ENCODE assay signal across 10 mouse cellular contexts in the genomic region with DNA sequence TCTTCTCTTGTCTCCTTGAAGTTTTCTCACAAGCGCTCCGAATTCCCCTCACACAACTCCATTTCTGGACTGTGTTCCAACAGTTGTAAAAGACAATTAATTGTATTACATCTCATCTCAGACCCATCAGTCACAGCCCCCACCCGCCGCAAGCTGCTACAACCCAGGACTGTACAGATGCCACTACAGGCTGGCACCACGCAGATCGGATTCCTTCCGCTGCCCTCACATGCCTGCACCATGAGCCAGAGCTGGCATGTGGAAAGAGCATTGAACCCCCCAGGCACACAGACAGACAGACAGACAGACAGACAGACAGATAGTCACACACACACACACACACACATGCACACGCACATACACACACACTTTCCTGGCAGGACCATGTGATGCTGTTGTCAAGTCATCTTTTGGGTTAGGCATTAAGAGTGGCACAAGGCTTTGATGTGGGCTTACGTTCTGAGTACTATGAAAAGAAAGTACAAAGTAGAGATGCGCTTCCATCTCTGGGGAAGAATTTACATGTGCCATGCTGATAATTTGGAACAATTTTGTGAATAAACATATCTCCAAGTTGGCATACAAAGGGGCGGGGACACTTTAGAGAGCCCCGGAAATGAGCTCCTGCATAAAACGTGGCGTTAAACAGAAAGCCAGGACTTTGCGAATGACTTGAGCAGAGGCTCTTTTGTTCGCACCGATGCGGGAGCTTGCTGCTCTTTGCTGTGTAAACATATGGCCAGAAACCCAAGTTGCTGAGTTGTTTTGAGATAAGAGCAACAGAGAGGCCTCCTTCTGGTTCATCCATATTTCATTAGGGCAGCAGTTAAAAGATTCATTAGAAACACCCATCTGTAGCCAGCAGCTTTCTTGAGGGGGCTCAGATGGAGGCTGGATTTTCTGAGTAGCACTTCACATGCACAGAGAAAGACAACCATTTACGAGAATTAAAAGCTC. TPM values are rescaled to one million over a fixed set of nuclear protein-coding genes. Genes with fewer than 3 reads are reported as not detected.
DNase-seq lines count a peak whose midpoint lies in the region; TF ChIP-seq lines count a peak whose summit lies in the region.
"Had no signal": no experiment of that assay in that cellular context is flagged by ENCODE, and none has a peak within 500 bp of the region (broad histone marks: within the 10 kb centered on the region; RNA-seq: fewer than 3 reads in every experiment).

No protein-coding gene starts in this region.

- H3K27me3 ChIP-seq in thymus, adult 2 months (ENCODE audit: control insufficient read depth, insufficient read depth, low read length): no peaks in the 10 kb centered on the region

- DNase-seq in layer of hippocampus, adult 11-12 months (ENCODE audit: low spot score): peak; percentile 57
- no peak for DNase-seq in layer of hippocampus, adult 9-10 months (ENCODE audit: low spot score)
- DNase-seq in thymus, postnatal 0 days (ENCODE audit: low spot score): peak; percentile 62
- no peak for DNase-seq in thymus, adult 2 months
- DNase-seq in layer of hippocampus, adult 2 months (ENCODE audit: low spot score in 2 of 2): peak; percentile 61 to 65
- no peak for DNase-seq in liver
- no peak for DNase-seq in frontal cortex, postnatal 14 days (ENCODE audit: low spot score in 2 of 2)
- DNase-seq: heart, postnatal 36 days; thymus, postnatal 36 days had no signal

- H3K27ac ChIP-seq in thymus, adult 2 months (ENCODE audit: control insufficient read depth, insufficient read depth, low read length): no peak overlapping the region
- peak overlapping the region; percentile 85 for H3K27ac ChIP-seq in layer of hippocampus, adult 2 months
- H3K27ac ChIP-seq: kidney, postnatal 0 days had no signal

- no peak overlapping the region for H3K4me3 ChIP-seq in thymus, adult 2 months (ENCODE audit: control insufficient read depth, insufficient read depth, low read length)
- no peak overlapping the region for H3K4me3 ChIP-seq in layer of hippocampus, adult 2 months

- peaks cover 28% of the 10 kb centered on the region for H3K4me1 ChIP-seq in thymus, adult 2 months (replicated peaks; ENCODE audit: control insufficient read depth, insufficient read depth, low read length)

- WGBS in thymus, adult 2 months: 74% methylated on average over 19 of the region's 19 CpGs

- no peaks in the 10 kb centered on the region for H3K36me3 ChIP-seq in thymus, adult 2 months (ENCODE audit: control insufficient read depth, insufficient read depth, low read length)

- TF ChIP-seq CTCF in thymus, adult 2 months (IDR thresholded peaks at IDR 0.05; ENCODE audit: borderline replicate concordance, control insufficient read depth, extremely low read depth, insufficient read depth, low read length, poor library complexity): no peak
- TF ChIP-seq CTCF in layer of hippocampus, adult 2 months (conservative IDR thresholded peaks at IDR 0.05): no peak

- TF ChIP-seq POLR2A in thymus, adult 2 months (IDR thresholded peaks at IDR 0.05; ENCODE audit: control insufficient read depth, extremely low read depth, insufficient read depth, low read length, poor library complexity): no peak

RNA-seq across cellular contexts. Expression of a gene that starts 26.7 kb away (rescaled TPM):
- polyA plus RNA-seq in thymus, postnatal 0 days (2015; fragmentation: Nextera tagmentation; extraction: Ambion mirVana): 0.31 and 0.46 TPM in 2 replicates
- 0.64 and 0.74 TPM in 2 replicates for polyA plus RNA-seq in thymus, adult 2 months (2012; rRNA removed)
- total RNA-seq in layer of hippocampus, adult 2 months (2021): 1 to 10 TPM; 5.6 to 6.1 TPM

Comparison
In these comparisons a context has a peak if more than half of its experiments do, and no peak if none do; other contexts are left out.
1. DNase-seq: peak in layer of hippocampus, adult 11-12 months (single experiment), thymus, postnatal 0 days (single experiment) and layer of hippocampus, adult 2 months (2 of 2); none in layer of hippocampus, adult 9-10 months (single experiment), thymus, adult 2 months (single experiment), liver (single experiment) and frontal cortex, postnatal 14 days (0 of 2).